Mouse (Mus musculus): Measurements from ENCODE around the gene Tcp11x2. TPM values are rescaled to one million over a fixed set of nuclear protein-coding genes. Genes with fewer than 3 reads are reported as not detected.

The Tcp11x2 gene
- 0.06 TPM in 1 of 2 replicates, not detected in the other for polyA plus RNA-seq (2015; fragmentation: Nextera tagmentation; extraction: Ambion mirVana)

- DNase-seq (ENCODE audit: low spot score): no peak
Observed at GRCm38 (mm10) chrX:135693633-135694032, at the start of gene Tcp11x2. TSS of gene Tcp11x2 (minus strand) at chrX:135693790.

GRCm38 (mm10) chrX:135743056-135743355 lies 49.4 kb upstream of the Tcp11x2 start:
- no peak for DNase-seq (ENCODE audit: low spot score)

- DNase-seq (ENCODE audit: low spot score): peak; percentile 91
Observed at GRCm38 (mm10) chrX:135742304-135743055, 48.9 kb upstream of the Tcp11x2 start, which contains the start of the genes Armcx5 and Gprasp1. TSS of gene Armcx5 (plus strand) at chrX:135742733. TSS of gene Gprasp1 (plus strand) at chrX:135742733.

DNA sequence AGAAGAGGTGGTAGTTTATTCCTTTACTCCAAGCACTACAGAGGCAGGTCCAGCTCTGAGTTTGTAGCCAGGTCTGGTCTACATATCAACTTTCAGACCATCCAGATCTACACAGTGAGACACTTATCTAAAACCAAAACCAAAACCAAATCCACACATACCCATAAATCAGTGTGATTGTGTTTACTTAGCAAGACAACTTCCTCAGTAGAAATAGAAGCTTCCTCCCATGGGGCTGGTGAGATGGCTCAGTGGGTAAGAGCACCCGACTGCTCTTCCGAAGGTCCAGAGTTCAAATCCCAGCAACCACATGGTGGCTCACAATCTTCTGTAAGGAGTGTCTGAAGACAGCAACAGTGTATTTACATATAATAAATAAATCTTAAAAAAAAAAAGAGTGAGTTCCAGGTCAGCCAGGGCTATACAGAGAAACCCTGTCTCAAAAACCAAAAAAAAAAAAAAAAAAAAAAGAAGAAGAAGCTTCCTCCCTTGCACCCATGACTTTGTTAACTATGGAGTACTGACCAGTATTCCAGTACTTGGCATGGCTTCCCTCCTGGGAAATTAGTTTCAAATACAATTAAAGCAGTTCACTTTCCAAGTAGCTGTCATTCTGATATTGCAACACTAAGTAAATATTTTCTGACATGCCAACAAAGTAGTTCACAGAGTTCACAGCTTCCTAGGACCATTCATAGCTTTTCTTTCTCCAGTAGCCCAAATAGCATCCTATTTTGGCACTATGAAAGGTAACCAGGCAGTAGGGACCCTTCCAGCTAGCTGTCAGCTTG lies 45.3 kb upstream of the Tcp11x2 start:
- no peak for DNase-seq (ENCODE audit: low spot score)

GRCm38 (mm10) chrX:135725161-135725560 lies 31.6 kb upstream of the Tcp11x2 start, which contains the start of gene Tmsb15a:
TSS of gene Tmsb15a (minus strand) at chrX:135725261.
- no peak for DNase-seq (ENCODE audit: low spot score)

DNA sequence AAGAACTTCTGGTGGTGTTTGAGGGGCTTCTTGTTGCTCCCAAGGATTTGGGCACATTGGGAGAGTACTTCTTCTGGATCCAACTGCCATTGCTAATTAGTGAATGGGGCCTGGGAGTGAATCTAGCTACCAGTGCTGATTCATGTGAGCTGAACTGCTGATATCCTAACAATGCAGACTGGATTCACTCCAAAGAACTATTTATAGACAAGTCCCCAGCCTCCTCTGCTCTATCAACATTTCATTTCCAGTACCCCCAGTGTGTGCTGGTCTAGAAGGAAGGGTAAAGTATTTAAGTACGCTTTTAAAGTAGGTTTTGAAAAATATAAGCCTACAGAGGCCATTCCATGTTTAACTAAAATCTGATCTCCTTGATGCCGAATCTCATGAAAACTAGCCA lies 19.3 kb upstream of the Tcp11x2 start:
- no peak for DNase-seq (ENCODE audit: low spot score)

- DNase-seq (ENCODE audit: low spot score): no peak
Observed at GRCm38 (mm10) chrX:135704349-135704748, 10.8 kb upstream of the Tcp11x2 start.

GRCm38 (mm10) chrX:135703111-135703510 lies 9.5 kb upstream of the Tcp11x2 start:
- no peak for DNase-seq (ENCODE audit: low spot score)

DNA sequence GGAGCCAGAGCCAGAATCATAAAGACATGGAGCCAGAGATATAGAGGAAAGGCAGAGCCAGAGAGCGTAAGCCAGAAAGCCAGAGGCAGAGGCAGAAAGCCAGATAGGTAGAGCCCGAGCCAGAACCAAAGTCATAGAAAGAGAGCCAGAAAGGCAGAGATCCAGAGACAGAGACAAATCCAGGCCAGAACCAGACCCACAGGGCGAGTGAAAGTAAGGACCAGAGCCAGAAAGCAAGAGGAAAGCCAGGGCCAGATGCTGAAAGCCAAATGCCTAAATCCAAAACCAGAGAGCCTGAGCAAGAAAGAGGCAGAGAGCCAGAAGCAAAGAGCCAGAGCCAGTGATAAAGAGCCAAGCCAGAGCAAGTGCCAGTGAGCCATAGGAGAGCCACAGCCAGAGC lies 5.8 kb downstream of the Tcp11x2 start:
- no peak for DNase-seq (ENCODE audit: low spot score)

DNA sequence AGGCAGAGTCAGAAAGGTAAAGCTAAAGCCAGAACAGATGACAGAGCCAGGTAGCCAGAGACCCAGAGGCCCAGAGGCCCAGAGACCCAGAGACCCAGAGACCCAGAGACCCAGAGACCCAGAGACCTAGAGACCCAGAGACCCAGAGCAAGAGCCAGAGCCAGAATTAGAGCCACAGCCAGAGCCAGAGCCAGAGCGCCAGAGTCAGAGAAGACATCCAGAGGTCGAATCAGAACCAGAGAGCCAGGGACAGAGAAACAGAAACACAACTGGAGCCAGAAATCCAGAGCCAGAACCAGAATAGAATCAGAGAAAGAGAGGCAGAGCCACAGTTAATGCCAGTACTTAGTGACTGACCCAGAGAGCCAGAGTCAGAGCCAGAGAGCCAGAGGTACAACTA lies 11.7 kb downstream of the Tcp11x2 start:
- DNase-seq (ENCODE audit: low spot score): no peak

DNA sequence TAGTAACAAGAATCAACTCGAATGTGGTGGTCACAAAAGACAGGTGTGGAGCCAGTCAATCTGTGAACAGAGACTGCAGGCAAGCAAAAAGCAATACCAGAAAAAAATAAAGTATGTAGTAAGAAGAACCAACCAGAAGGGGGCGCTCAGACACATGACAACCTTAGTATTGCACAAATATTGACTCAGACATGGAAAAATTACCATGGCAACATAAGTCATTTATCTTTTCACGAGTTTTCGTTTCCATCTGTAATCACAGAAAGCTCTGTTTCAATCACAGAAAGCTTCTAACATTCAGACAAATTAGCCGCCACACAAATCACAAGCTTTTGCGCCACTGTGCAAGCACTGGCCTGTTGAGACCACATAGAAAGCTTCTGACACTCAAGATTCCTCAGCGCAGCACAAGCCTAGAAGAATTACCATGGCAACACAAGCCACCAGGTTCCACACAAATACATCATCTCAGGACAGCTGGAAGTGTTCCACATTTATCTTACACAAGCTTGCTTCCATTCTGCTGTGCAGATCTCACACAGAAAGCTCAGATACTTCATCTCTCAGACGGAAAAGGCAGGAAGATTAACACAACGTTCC lies 41.3 kb downstream of the Tcp11x2 start:
- DNase-seq (ENCODE audit: low spot score): peak; percentile 25

DNA sequence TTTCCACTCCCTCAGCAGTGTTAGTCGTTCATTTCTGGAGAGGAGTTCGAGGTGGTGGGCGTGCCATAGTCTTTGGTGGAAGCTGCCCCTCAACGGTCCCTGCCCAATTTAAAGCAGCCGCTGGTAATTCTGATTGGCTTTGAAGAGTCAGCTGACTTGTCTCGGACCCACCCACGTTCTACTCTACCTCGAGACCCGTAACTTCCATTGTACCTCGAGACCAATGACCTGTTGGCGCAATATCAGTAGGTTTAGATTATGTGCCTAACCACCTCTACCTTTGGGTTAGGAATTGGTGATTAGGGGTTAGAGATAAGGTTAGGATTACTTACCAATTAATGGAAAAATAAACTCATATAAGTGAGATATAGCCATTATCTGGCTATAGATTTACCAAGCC lies 66.0 kb downstream of the Tcp11x2 start, which contains the start of gene Prame:
TSS of gene Prame (minus strand) at position 101 of the 400 bp plus-strand sequence.
- no peak for DNase-seq (ENCODE audit: low spot score)

Other genes starting within 250 kb of the Tcp11x2 start
- gene AV320801, start 199.2 kb downstream of the Tcp11x2 start, polyA plus RNA-seq (2015; fragmentation: Nextera tagmentation; extraction: Ambion mirVana): not detected in 2 replicates
- 0.05 and 0.34 TPM in 2 replicates for gene Nxf7, start 95.0 kb downstream of the Tcp11x2 start, polyA plus RNA-seq (2015; fragmentation: Nextera tagmentation; extraction: Ambion mirVana)
- not detected in 2 replicates for gene Prame, start 66.1 kb downstream of the Tcp11x2 start, polyA plus RNA-seq (2015; fragmentation: Nextera tagmentation; extraction: Ambion mirVana)
- gene Tmsb15a, start 31.5 kb upstream of the Tcp11x2 start, polyA plus RNA-seq (2015; fragmentation: Nextera tagmentation; extraction: Ambion mirVana): 0.82 and 1.3 TPM in 2 replicates
- 9.5 and 12.2 TPM in 2 replicates for gene Armcx5, start 48.9 kb upstream of the Tcp11x2 start, polyA plus RNA-seq (2015; fragmentation: Nextera tagmentation; extraction: Ambion mirVana)
- 18.9 and 20.8 TPM in 2 replicates for gene Gprasp1, start 48.9 kb upstream of the Tcp11x2 start, polyA plus RNA-seq (2015; fragmentation: Nextera tagmentation; extraction: Ambion mirVana)
- gene Bhlhb9, start 103.8 kb upstream of the Tcp11x2 start, polyA plus RNA-seq (2015; fragmentation: Nextera tagmentation; extraction: Ambion mirVana): 55.0 and 55.1 TPM in 2 replicates
- 6.6 and 7.0 TPM in 2 replicates for gene Gprasp2, start 145.2 kb upstream of the Tcp11x2 start, polyA plus RNA-seq (2015; fragmentation: Nextera tagmentation; extraction: Ambion mirVana)